Mouse (Mus musculus) embryonic facial prominence, embryonic 12.5 days (tissue): ENCODE measurements around the gene Smad5. TPM values are rescaled to one million over a fixed set of nuclear protein-coding genes. Genes with fewer than 3 reads are reported as not detected.

Source experiments
- ATAC-seq: fragments of 200-750 bp; cut with Nextera tagmentation; 2 replicates; pipeline ENCODE4 v1.8.0; 2017; ENCODE audit not compliant: insufficient number of reproducible peaks, insufficient read depth, low FRiP score, low TSS enrichment
- H3K27ac ChIP-seq: fragments of 300-500 bp; sonication (generic); 2 replicates; pipeline ENCODE4 v1.5.1; 2016; ENCODE audit warnings: mild to moderate bottlenecking
- H3K27me3 ChIP-seq: fragments of 300-500 bp; sonication (generic); 2 replicates; pipeline ENCODE4 v1.6.1; 2016; ENCODE audit warnings: mild to moderate bottlenecking, moderate library complexity
- H3K36me3 ChIP-seq: fragments of 300-500 bp; sonication (generic); 2 replicates; pipeline ENCODE4 v1.6.1; 2016; ENCODE audit warnings: mild to moderate bottlenecking
- H3K4me1 ChIP-seq: fragments of 300-500 bp; sonication (generic); 2 replicates; pipeline ENCODE4 v1.6.1; 2016
- H3K4me2 ChIP-seq: fragments of 300-500 bp; sonication (generic); replicated peaks from 2 replicates; pipeline ENCODE4 v1.6.1; 2016; ENCODE audit warnings: mild to moderate bottlenecking, moderate library complexity
- H3K4me3 ChIP-seq: fragments of 300-500 bp; sonication (generic); 2 replicates; pipeline ENCODE4 v1.5.1; 2016; ENCODE audit warnings: mild to moderate bottlenecking
- H3K9ac ChIP-seq: fragments of 300-500 bp; sonication (generic); 2 replicates; pipeline ENCODE4 v1.6.1; 2016; ENCODE audit warnings: mild to moderate bottlenecking, moderate library complexity
- H3K9me3 ChIP-seq: fragments of 300-500 bp; sonication (generic); 2 replicates; pipeline ENCODE4 v1.6.1; 2016; ENCODE audit warnings: mild to moderate bottlenecking, moderate library complexity
- whole genome bisulfite sequencing: fragments of 180-500 bp; shearing (Covaris S2); methylation state at CpG from one replicate; pipeline ENCODE4 v1.1.7; 2016; 5-methylcytosine and 5-hydroxymethylcytosine counted together
- polyA plus RNA-seq: library from polyadenylated mRNA; unstranded; fragments of >200 nt; fragmentation: Nextera tagmentation; extraction: Ambion mirVana; gene quantifications from 2 replicates; pipeline ENCODE4 v1.2.1, GENCODE M21; 2016

Smad5 gene
- polyA plus RNA-seq, 1 experiment from 2014 or later = 46.0 TPM

DNA sequence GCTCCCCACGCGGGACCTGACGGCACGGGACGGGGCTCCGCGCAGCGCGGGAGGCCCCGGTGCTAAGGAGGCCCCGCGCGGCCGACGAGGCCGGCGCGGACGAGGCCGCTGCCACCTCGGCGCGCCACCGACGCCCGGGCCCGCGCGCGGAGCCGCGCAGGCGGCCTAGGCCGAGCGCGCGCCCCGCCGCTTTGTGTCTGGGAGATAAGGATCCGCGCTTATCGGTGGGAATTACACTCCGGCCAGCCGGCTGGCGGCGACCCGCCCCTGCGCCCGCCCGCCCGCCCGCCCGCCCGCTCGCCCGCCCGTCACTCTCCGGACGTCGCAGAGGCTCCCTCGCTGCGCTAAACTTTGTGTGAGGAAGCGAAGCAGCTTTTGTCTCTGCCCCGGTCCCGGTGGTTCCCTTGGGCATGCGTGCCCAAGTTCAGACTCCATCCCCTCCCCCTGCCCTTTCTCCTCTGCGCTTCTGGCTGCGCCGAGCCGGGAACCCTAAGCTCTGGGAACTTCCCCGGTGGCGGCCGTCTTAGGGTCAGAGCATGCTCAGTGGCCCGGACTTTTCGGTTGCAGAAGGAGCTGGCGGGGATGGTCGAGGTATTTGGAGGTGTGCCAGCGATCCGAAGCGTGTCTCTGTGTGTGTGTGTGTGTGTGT is 536 bp downstream of the Smad5 start:
- peak overlapping the region; percentile 86 for H3K4me3 ChIP-seq
- under 1% methylated on average over 78 of the region's 80 CpGs for WGBS
- H3K27ac ChIP-seq = peak overlapping the region; percentile 99
- H3K27me3 ChIP-seq = no peaks in the 10 kb centered on the region
- H3K36me3 ChIP-seq = peaks cover 10% of the 10 kb centered on the region; the same call in 1 of the 2 replicates
- peak overlapping the region; percentile 64 for H3K4me2 ChIP-seq
- peaks cover 47% of the 10 kb centered on the region for H3K4me1 ChIP-seq
- H3K9me3 ChIP-seq = no peaks in the 10 kb centered on the region
- H3K9ac ChIP-seq = peak overlapping the region; percentile 97
- ATAC-seq = peak; percentile 70

- peak overlapping the region; percentile 99 for H3K27ac ChIP-seq
- H3K4me1 ChIP-seq = peaks cover 41% of the 10 kb centered on the region
- no peaks in the 10 kb centered on the region for H3K9me3 ChIP-seq
- peak overlapping the region; percentile 97 for H3K9ac ChIP-seq
- H3K27me3 ChIP-seq = no peaks in the 10 kb centered on the region
- peak overlapping the region; percentile 64 for H3K4me2 ChIP-seq
- peaks cover 10% of the 10 kb centered on the region; the same call in 1 of the 2 replicates for H3K36me3 ChIP-seq
- no peak for ATAC-seq
- under 1% methylated on average over 11 of the region's 11 CpGs for WGBS
- peak overlapping the region; percentile 86 for H3K4me3 ChIP-seq
These were observed 1.1 kb downstream of the Smad5 start for GRCm38 (mm10) chr13:56703871-56704321.

- Histone ChIP-seq H3K9ac (peak overlapping the region; percentile 97; the same call in 1 of the 2 replicates), H3K36me3 (peaks cover 10% of the 10 kb centered on the region; the same call in 1 of the 2 replicates), H3K4me3 (peak overlapping the region; percentile 86), H3K4me1 (peaks cover 38% of the 10 kb centered on the region), H3K27me3 (no peaks in the 10 kb centered on the region), H3K9me3 (no peaks in the 10 kb centered on the region), H3K4me2 (peak overlapping the region; percentile 64), H3K27ac (no peak overlapping the region)
- 61% methylated on average over 2 of the region's 2 CpGs for WGBS
- no peak for ATAC-seq
These were observed 1.8 kb downstream of the Smad5 start for GRCm38 (mm10) chr13:56704596-56704995.

DNA sequence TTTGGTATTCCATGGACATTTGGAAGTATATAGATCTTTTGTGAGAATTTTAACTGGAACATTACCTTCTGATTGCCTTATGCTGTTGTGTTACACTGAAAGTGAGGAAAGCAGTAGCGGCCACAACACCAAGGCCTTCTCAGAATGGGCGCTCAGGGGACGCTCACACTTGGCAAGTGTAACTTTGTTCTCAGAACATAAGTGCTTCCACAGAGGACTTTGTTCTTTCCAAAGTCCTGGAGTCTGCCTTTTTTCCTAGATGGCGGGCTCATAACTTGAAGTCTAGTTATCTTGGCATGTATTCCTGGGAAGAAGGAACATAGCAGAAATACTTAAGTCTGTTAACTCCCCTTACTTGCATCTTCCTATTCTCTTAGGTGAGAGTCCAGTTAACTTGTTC is 4.3 kb downstream of the Smad5 start:
- no peak overlapping the region for H3K9ac ChIP-seq
- no peak for ATAC-seq
- H3K36me3 ChIP-seq = peaks cover 11% of the 10 kb centered on the region
- no peak overlapping the region for H3K4me2 ChIP-seq
- no peak overlapping the region for H3K4me3 ChIP-seq
- H3K27me3 ChIP-seq = no peaks in the 10 kb centered on the region
- H3K27ac ChIP-seq = no peak overlapping the region
- WGBS = 93% methylated on average over 4 of the region's 4 CpGs
- H3K4me1 ChIP-seq = peaks cover 37% of the 10 kb centered on the region
- no peaks in the 10 kb centered on the region for H3K9me3 ChIP-seq

DNA sequence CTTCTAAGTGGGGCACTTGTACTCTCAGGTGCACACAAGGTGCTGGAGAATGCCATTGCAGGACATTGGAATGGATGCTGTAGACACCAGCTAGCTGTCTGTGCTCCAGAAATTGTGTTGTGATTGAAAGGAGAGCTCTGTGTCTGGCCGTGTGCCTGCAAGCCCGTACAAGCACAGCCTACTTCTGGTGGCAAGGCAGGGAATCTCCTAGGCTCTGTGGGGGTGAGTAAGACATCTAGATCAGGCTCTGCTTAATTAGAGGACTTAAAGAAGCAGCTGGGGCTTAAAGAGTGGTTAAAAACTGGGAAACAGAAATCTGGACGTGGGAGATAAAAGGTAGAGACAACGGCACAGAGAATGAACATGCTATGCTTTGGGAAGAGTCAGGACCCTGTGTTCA is 4.8 kb downstream of the Smad5 start:
- Histone ChIP-seq H3K4me3 (no peak overlapping the region), H3K36me3 (peaks cover 16% of the 10 kb centered on the region), H3K4me2 (no peak overlapping the region), H3K27ac (no peak overlapping the region; the same call in 1 of the 2 replicates), H3K27me3 (no peaks in the 10 kb centered on the region), H3K9ac (no peak overlapping the region), H3K4me1 (peaks cover 37% of the 10 kb centered on the region), H3K9me3 (no peaks in the 10 kb centered on the region)
- no peak for ATAC-seq
- 78% methylated on average over 4 of the region's 4 CpGs for WGBS

- H3K9ac ChIP-seq = no peak overlapping the region
- H3K4me2 ChIP-seq = no peak overlapping the region
- no peaks in the 10 kb centered on the region for H3K9me3 ChIP-seq
- no peak for ATAC-seq
- peaks cover 17% of the 10 kb centered on the region for H3K36me3 ChIP-seq
- H3K27me3 ChIP-seq = no peaks in the 10 kb centered on the region
- 61% methylated on average over 2 of the region's 2 CpGs for WGBS
- peaks cover 22% of the 10 kb centered on the region for H3K4me1 ChIP-seq
- H3K27ac ChIP-seq = no peak overlapping the region
- no peak overlapping the region for H3K4me3 ChIP-seq
These were observed 7.8 kb downstream of the Smad5 start for GRCm38 (mm10) chr13:56710620-56711019.

- 99% methylated on average over 2 of the region's 2 CpGs for WGBS
These were observed 9.4 kb downstream of the Smad5 start for GRCm38 (mm10) chr13:56712221-56712620.

GRCm38 (mm10) chr13:56726551-56726950 is 23.7 kb downstream of the Smad5 start:
- Histone ChIP-seq H3K27me3 (no peaks in the 10 kb centered on the region), H3K4me3 (no peak overlapping the region), H3K4me2 (no peak overlapping the region), H3K4me1 (no peaks in the 10 kb centered on the region), H3K9ac (no peak overlapping the region), H3K27ac (no peak overlapping the region), H3K9me3 (no peaks in the 10 kb centered on the region), H3K36me3 (peaks cover 77% of the 10 kb centered on the region)
- 91% methylated on average over 4 of the region's 4 CpGs for WGBS
- ATAC-seq = no peak

More at GRCm38 (mm10) chr13:56712221-56712620, 9.4 kb downstream of the Smad5 start:
- no peak overlapping the region for H3K4me2 ChIP-seq
- no peaks in the 10 kb centered on the region for H3K27me3 ChIP-seq
- H3K27ac ChIP-seq = no peak overlapping the region
- ATAC-seq = no peak
- peaks cover 14% of the 10 kb centered on the region for H3K4me1 ChIP-seq
- no peaks in the 10 kb centered on the region for H3K9me3 ChIP-seq
- H3K36me3 ChIP-seq = peaks cover 14% of the 10 kb centered on the region
- no peak overlapping the region for H3K4me3 ChIP-seq
- H3K9ac ChIP-seq = no peak overlapping the region

- no peak overlapping the region for H3K9ac ChIP-seq
- no peaks in the 10 kb centered on the region for H3K27me3 ChIP-seq
- no peaks in the 10 kb centered on the region for H3K9me3 ChIP-seq
- WGBS = 95% methylated on average over 7 of the region's 7 CpGs
- H3K27ac ChIP-seq = no peak overlapping the region
- H3K4me3 ChIP-seq = no peak overlapping the region
- ATAC-seq = no peak
- H3K4me2 ChIP-seq = no peak overlapping the region
- peaks cover 93% of the 10 kb centered on the region for H3K36me3 ChIP-seq
- H3K4me1 ChIP-seq = no peaks in the 10 kb centered on the region
These were observed 26.2 kb downstream of the Smad5 start for GRCm38 (mm10) chr13:56729046-56729445.

- WGBS = 90% methylated on average over 4 of the region's 4 CpGs
- H3K27me3 ChIP-seq = no peaks in the 10 kb centered on the region
These were observed 31.8 kb downstream of the Smad5 start for GRCm38 (mm10) chr13:56734617-56735016.

DNA sequence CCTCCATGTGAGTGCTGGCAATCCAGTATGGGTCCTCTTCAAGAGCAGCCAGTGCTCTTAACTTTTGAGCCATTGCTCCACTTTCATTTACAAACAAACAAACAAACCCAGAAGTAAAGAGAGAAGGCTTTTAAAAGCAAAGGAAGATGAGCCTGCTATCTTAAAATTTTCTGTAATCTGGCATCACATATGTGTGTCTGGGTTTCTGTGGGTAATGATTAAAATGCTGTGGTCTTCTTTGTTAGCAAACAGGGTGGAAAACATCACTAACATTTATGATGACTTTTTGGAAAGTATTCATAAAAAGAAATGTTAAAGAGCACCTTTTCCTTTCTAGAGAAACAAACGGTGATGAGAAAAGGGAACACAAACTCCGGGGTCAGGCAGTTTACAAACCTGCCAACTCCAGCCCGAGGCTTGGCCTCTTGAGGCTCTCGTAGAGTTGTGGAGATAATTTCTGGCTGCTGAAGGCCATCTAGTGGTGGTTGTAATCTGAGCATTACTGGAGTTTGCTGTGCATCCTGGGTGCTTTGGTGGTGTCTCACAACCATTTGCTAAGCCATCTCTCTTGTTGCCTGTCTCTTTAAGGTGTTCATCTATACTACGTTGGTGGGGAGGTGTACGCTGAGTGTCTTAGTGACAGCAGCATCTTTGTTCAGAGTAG is 32.5 kb downstream of the Smad5 start:
- H3K4me1 ChIP-seq = no peaks in the 10 kb centered on the region
- WGBS = 63% methylated on average over 6 of the region's 6 CpGs
- no peak overlapping the region for H3K9ac ChIP-seq
- H3K4me3 ChIP-seq = no peak overlapping the region
- ATAC-seq = no peak
- no peak overlapping the region for H3K27ac ChIP-seq
- no peaks in the 10 kb centered on the region for H3K27me3 ChIP-seq
- peaks cover 79% of the 10 kb centered on the region for H3K36me3 ChIP-seq
- no peaks in the 10 kb centered on the region for H3K9me3 ChIP-seq
- H3K4me2 ChIP-seq = no peak overlapping the region

More at GRCm38 (mm10) chr13:56734617-56735016, 31.8 kb downstream of the Smad5 start:
- Histone ChIP-seq H3K9me3 (no peaks in the 10 kb centered on the region), H3K36me3 (peaks cover 80% of the 10 kb centered on the region), H3K27ac (no peak overlapping the region), H3K9ac (no peak overlapping the region), H3K4me1 (no peaks in the 10 kb centered on the region), H3K4me2 (no peak overlapping the region), H3K4me3 (no peak overlapping the region)
- no peak for ATAC-seq

GRCm38 (mm10) chr13:56739556-56739955 is 36.7 kb downstream of the Smad5 start:
- Histone ChIP-seq H3K4me3 (no peak overlapping the region), H3K27ac (no peak overlapping the region), H3K9me3 (no peaks in the 10 kb centered on the region), H3K4me2 (no peak overlapping the region), H3K36me3 (peaks cover 48% of the 10 kb centered on the region), H3K27me3 (no peaks in the 10 kb centered on the region), H3K9ac (no peak overlapping the region), H3K4me1 (no peaks in the 10 kb centered on the region)
- ATAC-seq = no peak
- WGBS = 94% methylated on average over 5 of the region's 5 CpGs
